Mouse (Mus musculus): ENCODE data around the gene Lipk. TPM values are rescaled to one million over a fixed set of nuclear protein-coding genes. Genes with fewer than 3 reads are reported as not detected.

The Lipk gene
- polyA plus RNA-seq, 1 experiment from 2014 or later, result not detected

DNA sequence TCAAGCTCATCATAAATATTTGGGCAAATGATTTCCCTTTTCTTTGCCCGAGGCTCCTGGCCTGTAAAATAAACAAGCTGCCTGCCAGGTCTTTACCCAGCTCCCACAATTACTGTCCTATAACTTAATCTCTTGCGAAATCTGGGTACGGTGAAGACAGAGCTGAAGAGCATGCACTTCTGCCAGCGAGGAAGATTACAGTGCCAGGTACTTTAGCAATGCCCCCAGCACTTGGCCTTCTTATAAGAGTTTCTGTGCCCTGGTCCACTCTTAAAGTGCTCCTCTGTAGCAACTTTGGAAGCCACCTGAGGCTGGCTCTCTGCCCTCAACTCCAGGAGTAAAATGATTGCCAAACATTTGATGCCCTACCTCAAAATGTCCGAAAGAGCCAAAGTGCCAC is 87.3 kb downstream of the Lipk start:
- Histone ChIP-seq H3K27me3 (ENCODE audit: control insufficient read depth, insufficient read depth, low read length) (no peaks in the 10 kb centered on the region), H3K4me3 (ENCODE audit: low read depth, low read length) (no peak overlapping the region), H3K4me2 (replicated peaks; ENCODE audit: low read depth, low read length) (no peak overlapping the region), H3K9ac (replicated peaks; ENCODE audit: low read depth, low read length) (no peak overlapping the region), H3K9me3 (ENCODE audit: control insufficient read depth, low read depth, low read length) (no peaks in the 10 kb centered on the region), H3K27ac (ENCODE audit: low read length) (no peak overlapping the region), H3K4me1 (ENCODE audit: control insufficient read depth, insufficient read depth, low read length) (no peaks in the 10 kb centered on the region), H3K36me3 (ENCODE audit: control insufficient read depth, insufficient read depth, low read length) (no peaks in the 10 kb centered on the region)
- 66% methylated on average over 5 of the region's 5 CpGs for WGBS
- no peak for ATAC-seq (ENCODE audit: insufficient number of reproducible peaks, insufficient read depth, low FRiP score, low read depth)

GRCm38 (mm10) chr19:34096228-34096627 is 88.1 kb downstream of the Lipk start:
- no peak overlapping the region for H3K27ac ChIP-seq (ENCODE audit: low read length)
- no peak for ATAC-seq (ENCODE audit: insufficient number of reproducible peaks, insufficient read depth, low FRiP score, low read depth)
- H3K9ac ChIP-seq (replicated peaks; ENCODE audit: low read depth, low read length), result no peak overlapping the region
- H3K4me2 ChIP-seq (replicated peaks; ENCODE audit: low read depth, low read length), result no peak overlapping the region
- H3K4me3 ChIP-seq (ENCODE audit: low read depth, low read length), result no peak overlapping the region
- H3K4me1 ChIP-seq (ENCODE audit: control insufficient read depth, insufficient read depth, low read length), result no peaks in the 10 kb centered on the region
- 56% methylated on average over 1 of the region's 1 CpGs for WGBS
- no peaks in the 10 kb centered on the region for H3K9me3 ChIP-seq (ENCODE audit: control insufficient read depth, low read depth, low read length)
- H3K27me3 ChIP-seq (ENCODE audit: control insufficient read depth, insufficient read depth, low read length), result no peaks in the 10 kb centered on the region
- no peaks in the 10 kb centered on the region for H3K36me3 ChIP-seq (ENCODE audit: control insufficient read depth, insufficient read depth, low read length)

Small RNA genes within 50 kb of the gene (microRNA-seq; reads per million reads assigned to microRNA genes)
- gene Gm23334, result not detected

Other genes with a start within 250 kb of the Lipk start
- gene Lipo3, start 246.3 kb upstream of the Lipk start, polyA plus RNA-seq (2014; fragmentation: Nextera tagmentation; extraction: Ambion mirVana), result 16.4 and 17.1 TPM in 2 replicates
- not detected in 2 replicates for gene Lipo1, start 220.8 kb upstream of the Lipk start, polyA plus RNA-seq (2014; fragmentation: Nextera tagmentation; extraction: Ambion mirVana)
- not detected in 2 replicates for gene Lipf, start 47.1 kb upstream of the Lipk start, polyA plus RNA-seq (2014; fragmentation: Nextera tagmentation; extraction: Ambion mirVana)
- 0.22 TPM in 1 of 2 replicates, not detected in the other for gene Lipn, start 59.1 kb downstream of the Lipk start, polyA plus RNA-seq (2014; fragmentation: Nextera tagmentation; extraction: Ambion mirVana)
- not detected in 2 replicates for gene Lipm, start 92.6 kb downstream of the Lipk start, polyA plus RNA-seq (2014; fragmentation: Nextera tagmentation; extraction: Ambion mirVana)
- 3.5 and 3.9 TPM in 2 replicates for gene Ankrd22, start 157.8 kb downstream of the Lipk start, polyA plus RNA-seq (2014; fragmentation: Nextera tagmentation; extraction: Ambion mirVana)
- 7.4 and 10.8 TPM in 2 replicates for gene Stambpl1, start 183.9 kb downstream of the Lipk start, polyA plus RNA-seq (2014; fragmentation: Nextera tagmentation; extraction: Ambion mirVana)
- gene Acta2, start 247.3 kb downstream of the Lipk start, polyA plus RNA-seq (2014; fragmentation: Nextera tagmentation; extraction: Ambion mirVana), result 2,393 and 2,414 TPM in 2 replicates